Mouse (Mus musculus): ENCODE measurements around the gene Prr12. TPM values are rescaled to one million over a fixed set of nuclear protein-coding genes. Genes with fewer than 3 reads are reported as not detected.

Prr12 gene
- polyA plus RNA-seq, 1 experiment from 2014 or later: 15.0 TPM

DNA sequence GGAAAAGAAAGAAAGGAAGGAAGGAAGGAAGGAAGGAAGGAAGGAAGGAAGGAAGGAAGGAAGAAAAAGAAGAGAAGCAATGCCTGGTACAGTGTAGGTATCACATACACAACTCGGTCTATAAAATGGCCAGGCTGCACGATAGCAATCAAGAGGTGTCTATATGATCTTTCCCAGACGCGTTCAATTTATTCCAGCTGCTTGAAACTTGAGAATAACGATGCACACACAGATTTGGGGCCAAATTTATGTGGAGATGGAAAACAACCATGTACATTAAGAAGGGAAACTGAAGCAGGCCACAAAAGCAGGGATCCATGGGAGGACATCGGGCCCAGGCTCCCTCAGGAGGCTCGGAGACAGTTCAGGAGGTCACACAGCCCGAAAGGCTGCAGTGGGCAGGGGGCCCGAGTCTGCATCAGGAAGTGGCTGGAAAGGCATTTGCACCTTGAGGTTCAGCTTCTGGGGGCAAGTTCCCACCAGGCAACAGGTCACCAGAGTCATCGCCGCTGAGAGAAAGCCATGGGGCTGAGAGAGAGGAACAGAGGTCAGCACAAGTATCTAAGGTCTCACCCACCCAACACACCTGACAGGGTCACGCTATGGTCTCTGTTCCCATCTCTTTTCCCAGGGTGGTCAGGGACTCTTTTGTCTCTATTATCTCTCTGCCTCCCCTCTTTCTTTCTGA is 40.3 kb upstream of the Prr12 start:
- 38% methylated on average over 12 of the region's 12 CpGs for WGBS
- ATAC-seq (replicated peaks; ENCODE audit: low FRiP score, low TSS enrichment, low read depth) (no peak), DNase-seq (ENCODE audit: low spot score) (no peak)
- Histone ChIP-seq H3K27ac (ENCODE audit: low read depth) (peak overlapping the region; percentile 89), H3K36me3 (ENCODE audit: control insufficient read depth, insufficient read depth, low read length) (peaks cover 17% of the 10 kb centered on the region), H3K4me1 (replicated peaks; ENCODE audit: control insufficient read depth, insufficient read depth, low read length) (peaks cover 22% of the 10 kb centered on the region), H3K27me3 (replicated peaks; ENCODE audit: control insufficient read depth, insufficient read depth, low read length) (no peaks in the 10 kb centered on the region), H3K4me3 (ENCODE audit: low read depth, low read length) (no peak overlapping the region), H3K9ac (ENCODE audit: low read length) (no peak overlapping the region), H3K4me2 (ENCODE audit: low read length) (peak overlapping the region; percentile 69; the same call in 1 of the 2 replicates), H3K9me3 (ENCODE audit: control insufficient read depth, low read length) (no peaks in the 10 kb centered on the region)

DNA sequence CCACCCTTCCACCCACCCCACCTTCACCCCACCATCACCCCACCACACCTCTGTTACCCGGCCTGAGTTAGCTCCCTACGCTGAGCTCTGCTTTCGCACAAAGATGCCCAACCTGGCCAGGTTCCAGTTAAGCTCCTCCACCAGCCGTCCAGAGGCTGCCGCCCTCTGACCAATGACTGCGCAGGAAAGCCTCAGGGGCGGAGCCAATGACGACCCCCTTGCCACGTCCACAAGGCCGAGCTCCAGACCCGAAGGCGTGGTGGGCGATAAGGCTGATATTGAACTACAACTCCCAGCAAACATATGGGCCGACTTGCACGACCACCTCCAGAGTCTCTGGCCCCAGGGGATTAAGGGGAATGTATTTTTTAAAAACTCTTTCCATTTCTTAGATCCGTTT is 39.4 kb upstream of the Prr12 start, which contains the start of gene Rcn3:
Rcn3 (minus strand) TSS at position 174 of the 400 bp plus-strand sequence.
- H3K4me2 ChIP-seq (ENCODE audit: low read length): peak within 1 kb of the TSS; percentile 69
- WGBS: 1% methylated on average over 16 of the region's 16 CpGs
- no peaks in the 10 kb centered on the region for H3K9me3 ChIP-seq (ENCODE audit: control insufficient read depth, low read length)
- peak; percentile 92 for DNase-seq (ENCODE audit: low spot score)
- H3K27me3 ChIP-seq (replicated peaks; ENCODE audit: control insufficient read depth, insufficient read depth, low read length): no peaks in the 10 kb centered on the region
- H3K4me3 ChIP-seq (ENCODE audit: low read depth, low read length): peak within 1 kb of the TSS; percentile 58
- ATAC-seq (replicated peaks; ENCODE audit: low FRiP score, low TSS enrichment, low read depth): peak; percentile 90
- H3K36me3 ChIP-seq (ENCODE audit: control insufficient read depth, insufficient read depth, low read length): peaks cover 23% of the 10 kb centered on the region
- peak within 1 kb of the TSS; percentile 89 for H3K27ac ChIP-seq (ENCODE audit: low read depth)
- peak within 1 kb of the TSS; percentile 79 for H3K9ac ChIP-seq (ENCODE audit: low read length)
- peaks cover 22% of the 10 kb centered on the region for H3K4me1 ChIP-seq (replicated peaks; ENCODE audit: control insufficient read depth, insufficient read depth, low read length)

DNA sequence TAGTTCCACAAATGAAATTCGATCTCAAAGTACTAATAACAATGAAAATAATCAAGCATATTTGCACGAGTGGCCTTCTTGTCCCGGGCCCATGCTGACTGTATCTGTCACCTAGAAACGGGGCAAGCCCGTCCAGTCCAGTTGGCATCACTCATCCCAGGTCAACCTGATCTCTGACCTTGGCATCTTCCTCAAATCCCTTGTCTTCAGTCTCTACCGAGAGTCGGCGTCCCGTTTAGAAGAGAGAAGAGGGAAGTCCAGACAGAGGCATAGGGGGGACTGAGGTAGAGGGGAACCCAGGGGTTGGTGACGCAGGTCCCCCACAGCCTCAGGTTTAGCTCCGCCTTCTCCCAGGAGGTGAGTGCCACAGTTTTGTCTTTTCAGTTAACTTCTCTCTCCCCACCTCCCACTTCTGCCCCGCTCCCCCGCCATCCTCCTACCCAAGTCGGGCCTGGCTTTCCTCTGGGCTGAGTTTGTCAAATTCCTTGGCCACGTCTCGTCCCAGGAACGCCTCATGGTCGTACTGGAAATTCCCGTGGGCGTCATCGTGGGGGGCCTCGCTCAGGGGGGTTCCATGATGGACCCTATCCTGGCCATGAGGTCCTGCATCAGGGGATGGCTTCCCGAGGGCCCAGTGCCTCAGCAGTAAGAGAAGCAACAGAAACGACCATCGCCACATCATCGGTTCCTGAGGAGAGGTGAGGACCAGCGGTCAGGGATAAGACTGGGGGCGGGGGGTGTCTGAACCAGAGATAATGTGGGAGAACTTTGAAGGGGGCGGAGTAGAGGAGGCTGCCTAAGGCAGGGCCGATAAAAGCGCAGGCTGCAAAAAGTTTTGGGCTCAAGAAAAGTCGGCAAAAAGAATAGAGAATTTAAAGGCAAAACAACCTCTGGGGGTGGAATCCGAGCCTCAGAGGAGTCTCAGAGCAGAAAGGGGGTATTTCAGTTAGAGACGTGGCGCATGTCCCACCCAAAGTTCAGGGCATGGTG is 38.6 kb upstream of the Prr12 start:
- peak; percentile 54 for ATAC-seq (replicated peaks; ENCODE audit: low FRiP score, low TSS enrichment, low read depth)
- H3K4me3 ChIP-seq (ENCODE audit: low read depth, low read length): peak overlapping the region; percentile 58
- WGBS: 10% methylated on average over 35 of the region's 35 CpGs

GRCm38 (mm10) chr7:45090251-45090977 is 37.7 kb upstream of the Prr12 start:
- Histone ChIP-seq H3K4me2 (ENCODE audit: low read length) (peak overlapping the region; percentile 69), H3K27me3 (replicated peaks; ENCODE audit: control insufficient read depth, insufficient read depth, low read length) (no peaks in the 10 kb centered on the region), H3K4me1 (replicated peaks; ENCODE audit: control insufficient read depth, insufficient read depth, low read length) (peaks cover 22% of the 10 kb centered on the region), H3K36me3 (ENCODE audit: control insufficient read depth, insufficient read depth, low read length) (peaks cover 38% of the 10 kb centered on the region), H3K9me3 (ENCODE audit: control insufficient read depth, low read length) (no peaks in the 10 kb centered on the region), H3K4me3 (ENCODE audit: low read depth, low read length) (peak overlapping the region; percentile 58), H3K27ac (ENCODE audit: low read depth) (no peak overlapping the region), H3K9ac (ENCODE audit: low read length) (peak overlapping the region; percentile 79)
- DNase-seq (ENCODE audit: low spot score) (no peak), ATAC-seq (replicated peaks; ENCODE audit: low FRiP score, low TSS enrichment, low read depth) (no peak)
- 77% methylated on average over 13 of the region's 13 CpGs for WGBS

More for the DNA sequence above, 38.6 kb upstream of the Prr12 start:
- Histone ChIP-seq H3K27me3 (replicated peaks; ENCODE audit: control insufficient read depth, insufficient read depth, low read length) (no peaks in the 10 kb centered on the region), H3K27ac (ENCODE audit: low read depth) (peak overlapping the region; percentile 89), H3K4me1 (replicated peaks; ENCODE audit: control insufficient read depth, insufficient read depth, low read length) (peaks cover 22% of the 10 kb centered on the region), H3K9ac (ENCODE audit: low read length) (peak overlapping the region; percentile 79), H3K36me3 (ENCODE audit: control insufficient read depth, insufficient read depth, low read length) (peaks cover 31% of the 10 kb centered on the region), H3K9me3 (ENCODE audit: control insufficient read depth, low read length) (no peaks in the 10 kb centered on the region), H3K4me2 (ENCODE audit: low read length) (peak overlapping the region; percentile 69)
- peak; percentile 82 for DNase-seq (ENCODE audit: low spot score)

GRCm38 (mm10) chr7:45088597-45088996 is 35.9 kb upstream of the Prr12 start:
- Histone ChIP-seq H3K4me2 (ENCODE audit: low read length) (no peak overlapping the region), H3K4me3 (ENCODE audit: low read depth, low read length) (no peak overlapping the region), H3K36me3 (ENCODE audit: control insufficient read depth, insufficient read depth, low read length) (peaks cover 54% of the 10 kb centered on the region), H3K9ac (ENCODE audit: low read length) (no peak overlapping the region), H3K9me3 (ENCODE audit: control insufficient read depth, low read length) (no peaks in the 10 kb centered on the region), H3K27me3 (replicated peaks; ENCODE audit: control insufficient read depth, insufficient read depth, low read length) (no peaks in the 10 kb centered on the region), H3K4me1 (replicated peaks; ENCODE audit: control insufficient read depth, insufficient read depth, low read length) (peaks cover 15% of the 10 kb centered on the region), H3K27ac (ENCODE audit: low read depth) (no peak overlapping the region)
- DNase-seq (ENCODE audit: low spot score) (no peak), ATAC-seq (replicated peaks; ENCODE audit: low FRiP score, low TSS enrichment, low read depth) (no peak)
- WGBS: 93% methylated on average over 17 of the region's 17 CpGs

- Histone ChIP-seq H3K4me2 (ENCODE audit: low read length) (no peak overlapping the region), H3K9ac (ENCODE audit: low read length) (no peak overlapping the region), H3K27ac (ENCODE audit: low read depth) (no peak overlapping the region), H3K36me3 (ENCODE audit: control insufficient read depth, insufficient read depth, low read length) (peaks cover 69% of the 10 kb centered on the region), H3K4me3 (ENCODE audit: low read depth, low read length) (no peak overlapping the region), H3K4me1 (replicated peaks; ENCODE audit: control insufficient read depth, insufficient read depth, low read length) (peaks cover 5% of the 10 kb centered on the region; the same call in 1 of the 2 replicates), H3K27me3 (replicated peaks; ENCODE audit: control insufficient read depth, insufficient read depth, low read length) (no peaks in the 10 kb centered on the region), H3K9me3 (ENCODE audit: control insufficient read depth, low read length) (no peaks in the 10 kb centered on the region)
- ATAC-seq (replicated peaks; ENCODE audit: low FRiP score, low TSS enrichment, low read depth) (no peak), DNase-seq (ENCODE audit: low spot score) (no peak)
- WGBS: 80% methylated on average over 4 of the region's 4 CpGs
These were observed 33.4 kb upstream of the Prr12 start for GRCm38 (mm10) chr7:45086084-45086483.

DNA sequence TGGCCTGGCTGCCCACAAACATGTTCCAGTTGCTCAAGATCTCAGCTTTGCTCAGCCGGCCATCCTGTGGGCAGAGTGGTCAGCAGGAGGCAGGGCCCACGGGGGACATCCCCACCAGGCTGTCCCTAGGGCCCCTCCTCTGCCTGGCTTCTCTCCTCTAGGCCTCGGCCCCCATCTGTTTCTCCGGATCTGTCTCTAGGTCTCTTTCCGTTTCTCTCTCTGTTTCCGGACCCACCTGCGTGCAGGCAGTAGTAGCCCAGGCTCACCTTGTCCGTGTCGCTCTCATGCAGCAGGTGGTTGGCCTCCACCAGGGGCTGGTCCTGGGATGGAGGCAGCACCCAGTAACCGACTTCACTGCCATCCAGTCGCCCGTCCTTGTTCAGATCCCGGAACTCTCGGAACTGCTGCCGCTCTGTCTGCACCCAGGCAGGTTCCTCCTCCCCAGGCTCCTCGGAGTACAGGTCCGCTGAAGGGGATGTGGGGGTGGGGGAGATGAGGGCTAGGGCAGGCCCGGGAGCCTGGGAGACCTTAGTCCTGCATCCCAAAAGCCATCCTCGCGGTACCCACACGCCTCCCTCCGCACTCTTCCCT is 30.7 kb upstream of the Prr12 start:
- DNase-seq (ENCODE audit: low spot score): no peak
- ATAC-seq (replicated peaks; ENCODE audit: low FRiP score, low TSS enrichment, low read depth): no peak
- Histone ChIP-seq H3K9ac (ENCODE audit: low read length) (no peak overlapping the region), H3K4me2 (ENCODE audit: low read length) (no peak overlapping the region), H3K27ac (ENCODE audit: low read depth) (no peak overlapping the region), H3K4me1 (replicated peaks; ENCODE audit: control insufficient read depth, insufficient read depth, low read length) (no peaks in the 10 kb centered on the region), H3K4me3 (ENCODE audit: low read depth, low read length) (no peak overlapping the region), H3K36me3 (ENCODE audit: control insufficient read depth, insufficient read depth, low read length) (peaks cover 59% of the 10 kb centered on the region), H3K9me3 (ENCODE audit: control insufficient read depth, low read length) (no peaks in the 10 kb centered on the region), H3K27me3 (replicated peaks; ENCODE audit: control insufficient read depth, insufficient read depth, low read length) (no peaks in the 10 kb centered on the region)
- WGBS: 80% methylated on average over 22 of the region's 22 CpGs

All from intestine, embryonic 14.5 days (tissue).